Mouse (Mus musculus): ENCODE results near the gene Sntb2. TPM values are rescaled to one million over a fixed set of nuclear protein-coding genes. Genes with fewer than 3 reads are reported as not detected.

Gene Sntb2
- total and polyA plus RNA-seq, 2 experiments from 2014 or later, result 6.0 to 7.3 TPM

- no peak overlapping the region; the same call in 1 of the 2 replicates for H3K27ac ChIP-seq
- no peak for ATAC-seq
- no peak overlapping the region for H3K4me2 ChIP-seq (ENCODE audit: low read depth, low read length)
- no peak overlapping the region for H3K4me3 ChIP-seq (ENCODE audit: low read length)
- no peak overlapping the region for H3K9ac ChIP-seq (replicated peaks; ENCODE audit: low read length)
- 79% methylated on average over 5 of the region's 5 CpGs for WGBS
- H3K9me3 ChIP-seq (ENCODE audit: low read length), result no peaks in the 10 kb centered on the region
- no peak for DNase-seq (ENCODE audit: low spot score)
- TF ChIP-seq CTCF (IDR thresholded peaks at IDR 0.05; ENCODE audit: low read depth), result no peak
- 0 out of 2 replicates have a peak, but pooled peaks cover 3% of the 10 kb centered on the region for H3K4me1 ChIP-seq (ENCODE audit: insufficient read depth, low read length)
- no peaks in the 10 kb centered on the region for H3K36me3 ChIP-seq (ENCODE audit: insufficient read depth, low read length)
- H3K27me3 ChIP-seq (ENCODE audit: insufficient read depth, low read length), result no peaks in the 10 kb centered on the region
Observed at GRCm38 (mm10) chr8:106929921-106930320, 5.6 kb upstream of the Sntb2 start.

DNA sequence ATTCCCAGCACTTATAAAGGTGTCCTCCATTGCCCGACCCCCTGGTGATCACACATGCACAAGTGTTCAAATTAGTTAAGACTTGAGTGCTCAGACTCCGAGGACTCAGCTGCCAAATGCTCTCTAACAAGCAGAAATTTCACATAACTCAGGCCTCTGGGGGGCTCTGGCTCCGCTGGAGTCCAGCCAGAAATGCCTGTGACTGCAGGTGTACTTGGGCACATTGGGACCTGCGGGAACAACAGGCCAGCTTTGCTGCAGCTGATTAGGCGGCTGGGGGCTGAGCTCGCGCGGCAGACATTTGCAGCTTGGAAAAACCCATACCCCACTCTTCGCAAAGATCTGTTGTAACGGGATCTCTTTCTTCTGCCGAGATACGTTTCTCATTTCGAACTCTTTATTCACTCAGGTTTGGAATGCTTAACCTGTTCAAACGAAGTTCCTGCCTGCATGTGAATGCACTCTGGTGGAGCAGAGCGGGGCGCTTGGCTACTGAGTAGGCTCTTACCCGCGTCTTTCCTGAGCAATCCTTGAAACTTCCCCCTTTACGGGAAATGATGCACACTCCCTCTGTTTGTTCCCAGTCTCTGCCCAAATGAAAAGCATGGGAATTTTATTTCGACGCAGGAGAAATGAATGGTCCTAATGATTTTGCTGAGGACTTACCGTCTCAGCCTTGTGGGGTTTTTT is 3.0 kb upstream of the Sntb2 start:
- 12% methylated on average over 22 of the region's 22 CpGs for WGBS
- H3K9ac ChIP-seq (replicated peaks; ENCODE audit: low read length), result no peak overlapping the region

GRCm38 (mm10) chr8:106933506-106934143 is 1.9 kb upstream of the Sntb2 start:
- 84% methylated on average over 4 of the region's 4 CpGs for WGBS

More for the DNA sequence above, 3.0 kb upstream of the Sntb2 start:
- H3K9me3 ChIP-seq (ENCODE audit: low read length), result no peaks in the 10 kb centered on the region
- no peak overlapping the region for H3K27ac ChIP-seq
- DNase-seq (ENCODE audit: low spot score), result peak; percentile 54
- no peak for TF ChIP-seq CTCF (IDR thresholded peaks at IDR 0.05; ENCODE audit: low read depth)
- H3K4me2 ChIP-seq (ENCODE audit: low read depth, low read length), result peak overlapping the region; percentile 48
- H3K36me3 ChIP-seq (ENCODE audit: insufficient read depth, low read length), result no peaks in the 10 kb centered on the region
- ATAC-seq, result no peak
- peak overlapping the region; percentile 2; the same call in 1 of the 2 replicates for H3K4me3 ChIP-seq (ENCODE audit: low read length)
- H3K27me3 ChIP-seq (ENCODE audit: insufficient read depth, low read length), result no peaks in the 10 kb centered on the region
- H3K4me1 ChIP-seq (ENCODE audit: insufficient read depth, low read length), result 0 out of 2 replicates have a peak, but pooled peaks cover 3% of the 10 kb centered on the region

GRCm38 (mm10) chr8:106934226-106934977 is 1.1 kb upstream of the Sntb2 start:
- 72% methylated on average over 15 of the region's 16 CpGs for WGBS
- Histone ChIP-seq H3K9me3 (ENCODE audit: low read length) (no peaks in the 10 kb centered on the region), H3K4me3 (ENCODE audit: low read length) (no peak overlapping the region), H3K4me2 (ENCODE audit: low read depth, low read length) (no peak overlapping the region), H3K27ac (no peak overlapping the region), H3K9ac (replicated peaks; ENCODE audit: low read length) (no peak overlapping the region), H3K4me1 (ENCODE audit: insufficient read depth, low read length) (0 out of 2 replicates have a peak, but pooled peaks cover 9% of the 10 kb centered on the region), H3K27me3 (ENCODE audit: insufficient read depth, low read length) (no peaks in the 10 kb centered on the region), H3K36me3 (ENCODE audit: insufficient read depth, low read length) (no peaks in the 10 kb centered on the region)
- no peak for ATAC-seq
- DNase-seq (ENCODE audit: low spot score), result no peak
- no peak for TF ChIP-seq CTCF (IDR thresholded peaks at IDR 0.05; ENCODE audit: low read depth)

More at GRCm38 (mm10) chr8:106933506-106934143, 1.9 kb upstream of the Sntb2 start:
- Histone ChIP-seq H3K4me1 (ENCODE audit: insufficient read depth, low read length) (0 out of 2 replicates have a peak, but pooled peaks cover 9% of the 10 kb centered on the region), H3K9ac (replicated peaks; ENCODE audit: low read length) (no peak overlapping the region), H3K27me3 (ENCODE audit: insufficient read depth, low read length) (no peaks in the 10 kb centered on the region), H3K4me3 (ENCODE audit: low read length) (no peak overlapping the region), H3K36me3 (ENCODE audit: insufficient read depth, low read length) (no peaks in the 10 kb centered on the region), H3K9me3 (ENCODE audit: low read length) (no peaks in the 10 kb centered on the region), H3K27ac (no peak overlapping the region), H3K4me2 (ENCODE audit: low read depth, low read length) (no peak overlapping the region)
- ATAC-seq (no peak), DNase-seq (ENCODE audit: low spot score) (no peak)
- TF ChIP-seq CTCF (IDR thresholded peaks at IDR 0.05; ENCODE audit: low read depth), result no peak

DNA sequence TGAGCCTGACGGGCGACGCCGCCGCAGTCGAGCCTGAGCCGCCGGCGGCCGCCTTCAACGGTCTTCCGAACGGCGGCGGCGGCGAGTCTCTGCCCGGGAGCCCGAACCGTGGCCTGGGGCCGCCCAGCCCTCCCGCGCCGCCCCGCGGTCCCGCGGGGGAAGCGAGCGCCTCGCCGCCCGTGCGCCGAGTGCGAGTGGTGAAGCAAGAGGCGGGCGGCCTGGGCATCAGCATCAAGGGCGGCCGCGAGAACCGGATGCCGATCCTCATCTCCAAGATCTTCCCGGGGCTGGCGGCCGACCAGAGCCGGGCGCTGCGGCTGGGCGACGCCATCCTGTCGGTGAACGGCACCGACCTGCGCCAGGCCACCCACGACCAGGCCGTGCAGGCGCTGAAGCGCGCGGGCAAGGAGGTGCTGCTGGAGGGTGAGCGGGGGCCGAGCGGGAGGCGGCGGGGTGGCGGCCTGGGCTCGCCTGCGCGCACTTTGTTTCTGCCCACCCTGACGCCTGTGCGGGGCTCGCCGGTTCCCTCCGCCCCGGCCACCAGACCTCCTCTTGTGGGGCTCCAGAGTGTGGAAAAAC is 438 bp downstream of the Sntb2 start:
- H3K9ac ChIP-seq (replicated peaks; ENCODE audit: low read length), result peak overlapping the region; percentile 86
- no peaks in the 10 kb centered on the region for H3K9me3 ChIP-seq (ENCODE audit: low read length)
- H3K27me3 ChIP-seq (ENCODE audit: insufficient read depth, low read length), result no peaks in the 10 kb centered on the region
- peak overlapping the region; percentile 72 for H3K4me2 ChIP-seq (ENCODE audit: low read depth, low read length)
- no peaks in the 10 kb centered on the region for H3K36me3 ChIP-seq (ENCODE audit: insufficient read depth, low read length)
- peak overlapping the region; percentile 84 for H3K27ac ChIP-seq
- H3K4me3 ChIP-seq (ENCODE audit: low read length), result peak overlapping the region; percentile 92
- H3K4me1 ChIP-seq (ENCODE audit: insufficient read depth, low read length), result 0 out of 2 replicates have a peak, but pooled peaks cover 9% of the 10 kb centered on the region
- ATAC-seq (peak; percentile 69), DNase-seq (ENCODE audit: low spot score) (peak; percentile 59)
- TF ChIP-seq CTCF (IDR thresholded peaks at IDR 0.05; ENCODE audit: low read depth), result no peak
- WGBS, result 2% methylated on average over 69 of the region's 76 CpGs

DNA sequence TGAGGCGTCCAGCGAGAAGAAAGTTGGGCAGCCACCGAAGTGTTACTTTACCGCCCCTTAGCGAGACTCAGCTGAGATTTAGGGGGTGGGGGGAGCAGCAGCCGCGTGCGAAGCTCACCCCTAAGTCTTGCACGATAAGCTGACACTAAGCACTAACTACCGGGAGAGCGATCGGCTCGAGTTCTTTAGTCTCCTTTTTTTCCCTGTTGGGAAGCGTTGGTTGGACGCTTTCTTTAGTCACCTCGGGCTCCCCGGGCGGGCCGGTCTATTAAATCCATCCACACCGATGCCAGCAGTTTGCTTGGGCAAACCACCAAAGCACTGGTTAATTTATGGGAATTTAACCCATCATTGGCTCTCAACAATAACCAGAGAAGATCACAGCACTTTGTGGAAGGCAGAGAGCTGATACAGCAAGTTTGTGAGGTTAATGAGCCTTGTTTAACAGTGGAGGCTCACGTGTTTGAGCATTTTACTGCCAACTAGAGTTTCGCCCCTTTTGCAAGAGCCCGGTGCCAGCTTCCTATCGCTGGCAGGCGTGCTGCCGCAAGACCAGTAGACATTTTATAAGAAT is 1.0 kb downstream of the Sntb2 start:
- H3K9ac ChIP-seq (replicated peaks; ENCODE audit: low read length), result peak overlapping the region; percentile 86
- H3K4me2 ChIP-seq (ENCODE audit: low read depth, low read length), result peak overlapping the region; percentile 72
- DNase-seq (ENCODE audit: low spot score) (peak; percentile 71), ATAC-seq (0 out of 2 replicates have a peak, but pooled peaks have one; percentile 10)
- H3K27me3 ChIP-seq (ENCODE audit: insufficient read depth, low read length), result no peaks in the 10 kb centered on the region
- no peak for TF ChIP-seq CTCF (IDR thresholded peaks at IDR 0.05; ENCODE audit: low read depth)
- H3K36me3 ChIP-seq (ENCODE audit: insufficient read depth, low read length), result no peaks in the 10 kb centered on the region
- H3K4me3 ChIP-seq (ENCODE audit: low read length), result peak overlapping the region; percentile 92
- peak overlapping the region; percentile 84 for H3K27ac ChIP-seq
- WGBS, result 1% methylated on average over 26 of the region's 26 CpGs
- H3K4me1 ChIP-seq (ENCODE audit: insufficient read depth, low read length), result 0 out of 2 replicates have a peak, but pooled peaks cover 9% of the 10 kb centered on the region
- H3K9me3 ChIP-seq (ENCODE audit: low read length), result no peaks in the 10 kb centered on the region

All from hindbrain, postnatal 0 days (tissue).